Mouse (Mus musculus) regulatory T cell (primary cell): ENCODE measurements around the gene B3galt1.

Experiments
- in situ Hi-C: fragments of 300-600 bp; cut with MboI, MseI; formaldehyde crosslinking; loops from one replicate; pipeline ENCODE4 v1.15.1; 2025; ENCODE audit warnings: high pct_unique_total_duplicates

Gene B3galt1

GRCm38 (mm10) chr2:67724249-67724648 is 158.6 kb downstream of the B3galt1 start:
- in situ Hi-C loops: no loop called here

- in situ Hi-C loops: no loop called here
These were observed 165.1 kb downstream of the B3galt1 start for GRCm38 (mm10) chr2:67730771-67731170.

- in situ Hi-C loops: no loop called here
These were observed 185.9 kb downstream of the B3galt1 start for GRCm38 (mm10) chr2:67751585-67751984.

- in situ Hi-C loops: no loop called here
These were observed 190.8 kb downstream of the B3galt1 start for GRCm38 (mm10) chr2:67756507-67756906.

GRCm38 (mm10) chr2:67787536-67787935 is 221.9 kb downstream of the B3galt1 start:
- in situ Hi-C loops: no loop called here

GRCm38 (mm10) chr2:67797561-67797960 is 231.9 kb downstream of the B3galt1 start:
- in situ Hi-C loops: no loop called here

GRCm38 (mm10) chr2:67799981-67800380 is 234.3 kb downstream of the B3galt1 start:
- in situ Hi-C loops: no loop called here

- in situ Hi-C loops: no loop called here
These were observed 250.5 kb downstream of the B3galt1 start for GRCm38 (mm10) chr2:67816149-67816548.

- in situ Hi-C loops: no loop called here
These were observed 252.3 kb downstream of the B3galt1 start for GRCm38 (mm10) chr2:67818014-67818413.

GRCm38 (mm10) chr2:67822360-67822759 is 256.7 kb downstream of the B3galt1 start:
- in situ Hi-C loops: no loop called here

GRCm38 (mm10) chr2:67827697-67828096 is 262.0 kb downstream of the B3galt1 start:
- in situ Hi-C loops: no loop called here

GRCm38 (mm10) chr2:67829055-67829915 is 263.6 kb downstream of the B3galt1 start:
- in situ Hi-C loops: no loop called here

GRCm38 (mm10) chr2:67847806-67848205 is 282.1 kb downstream of the B3galt1 start:
- in situ Hi-C loops: no loop called here

GRCm38 (mm10) chr2:67850725-67851124 is 285.1 kb downstream of the B3galt1 start:
- in situ Hi-C loops: no loop called here

- in situ Hi-C loops: no loop called here
These were observed 292.7 kb downstream of the B3galt1 start for GRCm38 (mm10) chr2:67858340-67858739.

GRCm38 (mm10) chr2:67859004-67859403 is 293.3 kb downstream of the B3galt1 start:
- in situ Hi-C loops: no loop called here

- in situ Hi-C loops: no loop called here
These were observed 307.7 kb downstream of the B3galt1 start for GRCm38 (mm10) chr2:67873368-67873767.

- in situ Hi-C loops: no loop called here
These were observed 314.2 kb downstream of the B3galt1 start for GRCm38 (mm10) chr2:67879836-67880235.

- in situ Hi-C loops: no loop called here
These were observed 316.1 kb downstream of the B3galt1 start for GRCm38 (mm10) chr2:67881713-67882281.

- in situ Hi-C loops: no loop called here
These were observed 332.5 kb downstream of the B3galt1 start for GRCm38 (mm10) chr2:67897956-67898689.

GRCm38 (mm10) chr2:67901574-67901973 is 335.9 kb downstream of the B3galt1 start:
- in situ Hi-C loops: no loop called here

- in situ Hi-C loops: no loop called here
These were observed 337.1 kb downstream of the B3galt1 start for GRCm38 (mm10) chr2:67902651-67903292.
